Mouse (Mus musculus) layer of hippocampus, adult 9-11 months (tissue): Measurements from ENCODE around the gene Fgf7.

ENCODE experiments used
- DNase-seq: peaks from one replicate; pipeline ENCODE4 v3.0.0; 2022

Fgf7 gene

DNA sequence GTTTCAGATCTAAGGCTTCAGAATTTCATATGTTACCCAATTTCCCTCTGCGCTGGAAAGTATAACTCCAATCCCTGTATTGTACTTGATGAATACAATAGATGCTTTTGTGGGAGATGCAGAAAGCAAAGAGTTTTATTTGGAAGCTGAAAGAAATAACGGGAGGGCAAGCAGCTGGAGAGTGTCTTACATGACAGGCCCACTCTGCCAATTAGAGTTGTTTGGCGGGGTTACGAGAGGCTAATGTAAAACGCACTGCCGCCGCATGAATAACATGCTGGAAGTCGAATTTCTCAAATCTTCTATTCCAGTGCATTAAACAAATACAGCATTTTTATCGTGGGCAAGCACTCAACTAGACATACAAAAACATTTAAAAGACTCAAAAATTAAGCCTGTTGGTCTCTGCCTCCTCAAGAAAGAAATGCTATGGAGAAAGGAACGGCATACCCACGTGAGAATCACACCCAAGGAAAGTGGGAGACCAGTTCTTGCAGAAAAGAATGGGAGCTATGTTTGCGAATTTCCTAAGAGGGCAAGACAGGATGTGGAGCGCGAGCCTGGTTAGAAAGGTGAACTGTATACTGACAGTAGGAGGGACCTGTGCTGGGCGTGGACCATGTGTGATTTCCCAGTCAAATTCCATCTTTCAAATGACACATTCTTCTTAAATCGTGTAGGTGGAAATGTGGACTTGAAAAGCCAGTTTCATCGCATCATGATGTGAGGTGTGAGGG is 26.7 kb downstream of the Fgf7 start:
- no peak for DNase-seq

- no peak for DNase-seq
These were observed 28.4 kb downstream of the Fgf7 start for GRCm38 (mm10) chr2:126062876-126063275.

DNA sequence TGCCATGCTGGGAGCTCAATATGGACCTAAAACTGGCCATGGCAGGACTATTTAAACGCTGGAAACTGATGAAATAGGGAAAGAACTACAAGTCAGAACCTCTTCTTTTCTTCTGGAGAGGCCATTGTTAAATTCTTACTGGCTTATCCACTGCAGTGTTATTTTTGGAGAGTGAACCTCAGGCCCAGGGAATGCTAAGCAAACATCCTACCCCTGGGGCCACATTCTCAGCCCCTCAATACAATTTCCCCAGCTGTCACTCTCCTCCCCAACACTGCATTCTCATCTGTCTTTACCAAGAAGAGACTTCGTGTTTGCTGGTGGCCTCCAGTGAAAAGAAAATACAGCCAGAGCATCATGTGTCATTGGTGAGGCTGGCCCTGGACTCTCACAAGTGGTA is 30.4 kb downstream of the Fgf7 start:
- no peak for DNase-seq

- no peak for DNase-seq
These were observed 30.9 kb downstream of the Fgf7 start for GRCm38 (mm10) chr2:126065303-126065856.

DNA sequence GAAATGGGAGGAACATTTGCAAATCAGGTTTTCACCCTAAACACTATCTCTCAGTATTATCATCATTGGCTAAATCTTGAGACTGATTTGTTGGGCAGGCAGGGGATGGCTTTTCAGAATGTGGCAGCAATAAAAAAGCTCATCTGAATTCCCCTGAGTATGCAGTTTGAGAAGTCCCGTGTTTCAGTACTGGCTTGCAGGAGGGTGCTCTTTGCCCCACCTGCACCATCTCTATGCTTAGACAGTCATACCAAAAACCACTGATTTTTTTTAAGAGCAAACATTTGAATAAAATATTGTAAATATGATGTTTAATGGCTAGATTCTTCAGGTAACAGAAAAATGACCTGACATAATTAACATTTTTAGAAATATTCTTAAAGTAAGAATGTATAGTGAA is 35.3 kb downstream of the Fgf7 start:
- no peak for DNase-seq

GRCm38 (mm10) chr2:126073744-126074143 is 39.3 kb downstream of the Fgf7 start:
- DNase-seq: no peak

DNA sequence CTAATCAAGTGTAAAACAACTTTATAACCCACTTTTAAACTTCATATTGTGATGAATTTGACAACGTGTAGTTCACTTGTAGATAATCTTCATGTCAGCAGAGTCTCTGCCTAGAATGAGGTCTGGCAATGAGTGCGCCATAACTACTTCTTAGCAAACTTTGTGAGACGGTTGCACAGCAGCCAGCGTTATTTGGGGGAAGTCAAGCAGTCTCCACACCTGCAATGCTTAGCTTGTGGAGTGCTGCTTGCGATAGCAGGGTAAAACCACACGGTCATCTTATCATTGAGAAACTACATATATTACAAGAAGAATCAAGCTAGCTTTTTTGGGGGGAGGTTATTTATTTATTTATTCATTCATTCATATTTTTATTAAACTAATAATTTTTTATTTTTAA is 42.0 kb downstream of the Fgf7 start:
- DNase-seq: no peak

GRCm38 (mm10) chr2:126079086-126079485 is 44.6 kb downstream of the Fgf7 start:
- DNase-seq: no peak

GRCm38 (mm10) chr2:126084326-126084725 is 49.9 kb downstream of the Fgf7 start:
- DNase-seq: peak; percentile 48

- DNase-seq: no peak
These were observed 51.7 kb downstream of the Fgf7 start for GRCm38 (mm10) chr2:126086187-126086586.

- peak; percentile 14 for DNase-seq
These were observed 56.0 kb downstream of the Fgf7 start for GRCm38 (mm10) chr2:126090432-126090831.

GRCm38 (mm10) chr2:126094616-126095015 is 60.2 kb downstream of the Fgf7 start:
- no peak for DNase-seq
